Mouse (Mus musculus) forebrain, embryonic 10.5 days (tissue): Measurements from ENCODE around the gene Myo9a. TPM values are rescaled to one million over a fixed set of nuclear protein-coding genes. Genes with fewer than 3 reads are reported as not detected.
A peak's percentile ranks its signal among the peaks of the same experiment; 100 is the strongest.

Source experiments
- DNase-seq: peaks from one replicate; pipeline ENCODE4 v3.0.0-alpha.2; 2017; ENCODE audit warnings: low spot score; ENCODE audit errors: extremely low spot score
- H3K27ac ChIP-seq: fragments of 300-500 bp; sonication (generic); 2 replicates; pipeline ENCODE4 v1.5.1; 2016; ENCODE audit warnings: mild to moderate bottlenecking
- H3K27me3 ChIP-seq: fragments of 300-500 bp; sonication (generic); 2 replicates; pipeline ENCODE4 v1.6.1; 2016; ENCODE audit warnings: mild to moderate bottlenecking; ENCODE audit not compliant: poor library complexity, severe bottlenecking
- H3K36me3 ChIP-seq: fragments of 300-500 bp; sonication (generic); replicated peaks from 2 replicates; pipeline ENCODE4 v1.6.1; 2016; ENCODE audit warnings: mild to moderate bottlenecking, moderate library complexity
- H3K4me1 ChIP-seq: fragments of 300-500 bp; sonication (generic); 2 replicates; pipeline ENCODE4 v1.6.1; 2016
- H3K4me3 ChIP-seq: fragments of 300-500 bp; sonication (generic); 2 replicates; pipeline ENCODE4 v1.5.1; 2016; ENCODE audit warnings: mild to moderate bottlenecking, moderate library complexity
- H3K9me3 ChIP-seq: fragments of 300-500 bp; sonication (generic); 2 replicates; pipeline ENCODE4 v1.6.1; 2016; ENCODE audit warnings: mild to moderate bottlenecking, moderate library complexity
- WGBS: fragments of 180-500 bp; shearing (Covaris S2); methylation state at CpG from one replicate; pipeline ENCODE4 v1.1.7; 2016; 5-methylcytosine and 5-hydroxymethylcytosine counted together
- polyA plus RNA-seq: library from polyadenylated mRNA; unstranded; fragments of >200 nt; fragmentation: Nextera tagmentation; extraction: Ambion mirVana; gene quantifications from 2 replicates; pipeline ENCODE4 v1.2.1, GENCODE M21; 2016

The Myo9a gene
- polyA plus RNA-seq: 9.7 and 11.4 TPM in 2 replicates

GRCm38 (mm10) chr9:59750267-59751065 is at the start of gene Myo9a, which contains the start of gene Senp8:
Myo9a (plus strand) TSS chr9:59750896.
Senp8 (minus strand) TSS chr9:59750710.
- peak within 1 kb of the TSS; percentile 96 for H3K27ac ChIP-seq
- WGBS: under 1% methylated on average over 54 of the region's 59 CpGs
- H3K9me3 ChIP-seq: no peaks in the 10 kb centered on the region
- no peaks in the 10 kb centered on the region for H3K36me3 ChIP-seq
- H3K4me1 ChIP-seq: peaks cover 25% of the 10 kb centered on the region
- peak; percentile 100 for DNase-seq
- H3K27me3 ChIP-seq: no peaks in the 10 kb centered on the region
- peak within 1 kb of the TSS; percentile 96 for H3K4me3 ChIP-seq

DNA sequence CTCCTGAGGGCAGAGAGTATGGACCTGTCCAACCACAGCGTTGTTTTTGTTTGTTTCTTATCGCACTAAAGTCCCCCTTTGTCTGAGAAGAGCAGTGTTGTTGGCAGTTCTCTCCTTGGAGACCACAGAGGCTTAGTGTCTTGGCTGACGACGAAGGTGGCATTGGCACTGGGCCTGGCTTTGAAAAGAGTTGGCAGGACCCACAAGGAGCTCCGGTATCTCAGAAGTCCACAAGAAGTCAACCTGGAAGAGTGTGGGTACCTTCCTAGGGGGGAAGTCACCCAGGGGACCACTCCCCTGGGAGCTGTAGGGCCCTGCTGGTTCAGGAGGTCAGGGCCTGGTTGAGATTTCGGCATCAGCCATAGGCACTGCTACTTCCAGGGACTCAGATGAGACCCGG is 49.6 kb upstream of the Myo9a start:
- Histone ChIP-seq H3K9me3 (no peaks in the 10 kb centered on the region), H3K36me3 (no peaks in the 10 kb centered on the region), H3K4me1 (peaks cover 8% of the 10 kb centered on the region; the same call in 1 of the 2 replicates), H3K27me3 (no peaks in the 10 kb centered on the region), H3K27ac (no peak overlapping the region), H3K4me3 (no peak overlapping the region)
- WGBS: 91% methylated on average over 7 of the region's 7 CpGs
- no peak for DNase-seq

DNA sequence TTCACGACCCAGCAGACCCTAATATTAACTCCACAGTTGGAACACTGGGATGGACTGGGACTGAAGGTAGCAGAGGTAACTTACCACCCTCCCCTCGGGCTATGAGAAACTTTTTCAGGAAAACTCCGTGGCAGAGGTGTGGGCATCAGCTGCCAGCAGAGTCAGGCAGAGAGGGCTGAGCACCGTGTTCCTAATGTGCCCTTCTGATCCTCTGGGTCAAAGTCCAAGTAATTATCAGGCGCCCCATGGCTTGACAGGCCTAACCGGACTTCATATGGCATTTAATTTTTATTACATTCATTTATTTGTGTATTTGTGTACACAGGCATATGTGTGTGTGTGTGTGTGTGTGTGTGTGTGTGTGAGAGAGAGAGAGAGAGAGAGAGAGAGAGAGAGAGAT is 47.6 kb upstream of the Myo9a start:
- no peak overlapping the region for H3K27ac ChIP-seq
- H3K4me3 ChIP-seq: no peak overlapping the region
- 79% methylated on average over 6 of the region's 6 CpGs for WGBS
- H3K27me3 ChIP-seq: no peaks in the 10 kb centered on the region
- no peaks in the 10 kb centered on the region for H3K9me3 ChIP-seq
- peaks cover 12% of the 10 kb centered on the region; the same call in 1 of the 2 replicates for H3K4me1 ChIP-seq
- no peaks in the 10 kb centered on the region for H3K36me3 ChIP-seq
- DNase-seq: no peak

GRCm38 (mm10) chr9:59706850-59707825 is 43.6 kb upstream of the Myo9a start:
- H3K4me1 ChIP-seq: 0 out of 2 replicates have a peak, but pooled peaks cover 7% of the 10 kb centered on the region
- H3K27me3 ChIP-seq: no peaks in the 10 kb centered on the region
- DNase-seq: no peak
- no peak overlapping the region for H3K4me3 ChIP-seq
- 72% methylated on average over 10 of the region's 10 CpGs for WGBS
- no peak overlapping the region for H3K27ac ChIP-seq
- no peaks in the 10 kb centered on the region for H3K9me3 ChIP-seq
- no peaks in the 10 kb centered on the region for H3K36me3 ChIP-seq

DNA sequence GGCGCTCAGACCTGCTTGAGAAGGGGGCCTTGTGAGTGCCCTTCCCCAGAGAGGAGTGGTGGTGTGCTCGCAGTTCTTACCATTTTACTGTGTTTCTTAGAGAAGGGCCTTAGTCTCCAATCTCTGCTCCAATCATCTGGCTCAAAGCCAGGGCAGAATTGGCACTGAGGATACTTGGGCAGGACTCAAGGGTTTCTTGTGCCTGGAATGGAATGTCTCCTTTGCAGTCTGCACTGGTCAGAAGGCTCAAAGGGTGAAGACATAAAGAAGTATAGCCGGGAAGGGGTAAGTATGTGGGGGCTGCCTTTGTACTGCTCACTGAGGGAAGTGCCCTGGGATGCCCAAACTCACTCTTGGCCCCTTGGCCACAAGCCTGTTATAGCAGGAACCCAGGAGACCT is 41.5 kb upstream of the Myo9a start:
- Histone ChIP-seq H3K9me3 (no peaks in the 10 kb centered on the region), H3K27ac (no peak overlapping the region), H3K27me3 (no peaks in the 10 kb centered on the region), H3K36me3 (no peaks in the 10 kb centered on the region), H3K4me3 (no peak overlapping the region), H3K4me1 (0 out of 2 replicates have a peak, but pooled peaks cover 4% of the 10 kb centered on the region)
- WGBS: 87% methylated on average over 3 of the region's 3 CpGs
- no peak for DNase-seq

DNA sequence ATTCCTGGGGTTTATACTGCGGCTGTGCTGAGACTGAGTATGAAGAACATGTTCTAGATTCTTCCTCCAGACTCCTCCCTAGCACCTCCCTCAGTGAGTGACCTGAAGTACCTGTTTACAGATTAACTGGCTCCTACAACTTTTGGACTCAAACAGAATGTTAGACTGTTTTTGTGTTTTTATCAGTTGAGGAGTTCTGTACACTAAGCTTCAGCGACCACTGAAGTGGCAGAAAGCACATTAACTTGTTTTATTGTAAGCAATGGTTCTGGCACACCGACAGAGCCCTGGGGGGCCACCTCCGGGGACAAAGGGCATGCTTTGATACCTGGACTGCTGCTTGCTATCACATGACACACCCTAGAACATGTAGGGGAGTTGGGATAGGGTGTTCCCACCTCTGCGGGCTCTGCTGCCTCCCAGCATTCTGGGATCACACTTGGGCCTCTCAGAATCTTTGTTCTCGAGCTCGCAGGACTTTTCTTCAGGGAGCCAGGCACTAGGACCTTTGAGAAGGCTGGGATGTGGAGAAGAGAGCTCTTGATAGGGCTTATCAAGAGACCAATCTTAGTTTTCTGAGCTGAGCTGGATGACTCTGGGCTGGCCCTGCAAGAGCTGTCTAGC is 34.3 kb upstream of the Myo9a start:
- Histone ChIP-seq H3K27ac (no peak overlapping the region), H3K4me1 (no peaks in the 10 kb centered on the region), H3K27me3 (no peaks in the 10 kb centered on the region), H3K9me3 (no peaks in the 10 kb centered on the region), H3K36me3 (no peaks in the 10 kb centered on the region), H3K4me3 (no peak overlapping the region)
- no peak for DNase-seq
- 81% methylated on average over 7 of the region's 7 CpGs for WGBS

DNA sequence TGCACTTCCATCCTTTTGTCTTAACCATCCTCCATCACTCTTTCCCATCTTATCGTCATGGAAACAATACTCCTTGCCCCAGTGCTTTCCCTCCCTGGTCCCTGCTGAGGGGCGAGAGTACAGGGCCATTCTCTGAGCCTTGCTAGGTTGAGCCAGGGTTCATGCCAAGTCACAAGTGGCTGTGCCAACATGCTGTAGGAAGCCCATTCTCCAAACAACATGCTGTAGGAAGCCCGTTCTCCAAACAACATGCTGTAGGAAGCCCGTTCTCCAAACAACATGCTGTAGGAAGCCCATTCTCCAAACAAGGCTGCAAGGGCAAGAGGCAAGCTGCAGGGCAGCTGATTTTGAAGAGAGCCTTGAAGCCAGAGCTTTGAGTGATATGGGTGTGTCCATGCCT is 32.5 kb upstream of the Myo9a start:
- no peaks in the 10 kb centered on the region for H3K9me3 ChIP-seq
- 95% methylated on average over 4 of the region's 4 CpGs for WGBS
- no peak overlapping the region for H3K27ac ChIP-seq
- no peak for DNase-seq
- H3K27me3 ChIP-seq: no peaks in the 10 kb centered on the region
- H3K36me3 ChIP-seq: no peaks in the 10 kb centered on the region
- H3K4me1 ChIP-seq: peaks cover 3% of the 10 kb centered on the region
- H3K4me3 ChIP-seq: no peak overlapping the region

- no peaks in the 10 kb centered on the region for H3K27me3 ChIP-seq
- WGBS: 87% methylated on average over 5 of the region's 5 CpGs
Measured at GRCm38 (mm10) chr9:59721144-59721543, 29.6 kb upstream of the Myo9a start.

GRCm38 (mm10) chr9:59723096-59723657 is 27.5 kb upstream of the Myo9a start:
- H3K4me3 ChIP-seq: no peak overlapping the region
- H3K27ac ChIP-seq: 0 out of 2 replicates have a peak overlapping the region, but pooled peaks have one; percentile 2
- no peaks in the 10 kb centered on the region for H3K9me3 ChIP-seq
- H3K4me1 ChIP-seq: peaks cover 18% of the 10 kb centered on the region
- DNase-seq: peak; percentile 69
- 21% methylated on average over 10 of the region's 10 CpGs for WGBS
- H3K36me3 ChIP-seq: no peaks in the 10 kb centered on the region
- H3K27me3 ChIP-seq: no peaks in the 10 kb centered on the region

More at GRCm38 (mm10) chr9:59721144-59721543, 29.6 kb upstream of the Myo9a start:
- no peak for DNase-seq
- Histone ChIP-seq H3K9me3 (no peaks in the 10 kb centered on the region), H3K4me1 (peaks cover 18% of the 10 kb centered on the region), H3K4me3 (no peak overlapping the region), H3K27ac (no peak overlapping the region), H3K36me3 (no peaks in the 10 kb centered on the region)

- peak overlapping the region; percentile 15; the same call in 1 of the 2 replicates for H3K27ac ChIP-seq
- H3K27me3 ChIP-seq: no peaks in the 10 kb centered on the region
- 75% methylated on average over 8 of the region's 8 CpGs for WGBS
- no peak for DNase-seq
- peaks cover 18% of the 10 kb centered on the region for H3K4me1 ChIP-seq
- H3K4me3 ChIP-seq: no peak overlapping the region
- no peaks in the 10 kb centered on the region for H3K9me3 ChIP-seq
- H3K36me3 ChIP-seq: no peaks in the 10 kb centered on the region
Measured at GRCm38 (mm10) chr9:59723791-59724442, 26.8 kb upstream of the Myo9a start.

DNA sequence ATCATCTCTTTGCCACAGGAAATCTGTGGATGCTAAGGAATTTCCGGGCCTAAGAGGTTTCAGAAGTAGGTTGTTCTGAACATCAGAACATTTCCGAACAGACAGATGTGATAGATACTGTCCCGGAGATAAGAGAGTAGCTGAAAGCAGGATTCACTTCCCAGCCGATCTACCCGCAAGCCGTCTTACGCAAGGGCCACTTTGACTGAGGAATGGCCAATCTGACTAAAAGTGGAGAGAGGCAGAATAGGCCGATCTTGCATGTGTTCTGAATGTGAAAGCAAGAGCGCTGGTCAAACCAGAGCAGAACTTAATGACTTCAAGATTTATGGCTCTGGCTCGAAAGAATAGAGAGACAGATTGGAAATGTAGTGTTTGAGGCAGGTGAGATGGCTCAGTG is 25.2 kb upstream of the Myo9a start:
- 94% methylated on average over 10 of the region's 10 CpGs for WGBS
- H3K36me3 ChIP-seq: no peaks in the 10 kb centered on the region
- H3K27me3 ChIP-seq: no peaks in the 10 kb centered on the region
- H3K4me3 ChIP-seq: no peak overlapping the region
- no peaks in the 10 kb centered on the region for H3K9me3 ChIP-seq
- no peak for DNase-seq
- H3K4me1 ChIP-seq: peaks cover 18% of the 10 kb centered on the region
- H3K27ac ChIP-seq: no peak overlapping the region
